Mouse (Mus musculus) neural tube, embryonic 10.5 days (tissue): Measurements from ENCODE around the gene Glt1d1.

Experiments
- DNase-seq: peaks from one replicate; pipeline ENCODE4 v3.0.0-alpha.2; 2017; ENCODE audit warnings: low spot score; ENCODE audit errors: extremely low spot score

Gene Glt1d1

GRCm38 (mm10) chr5:127631671-127632070, 391 bp upstream of the Glt1d1 start:
- no peak for DNase-seq

- DNase-seq = no peak
Observed at GRCm38 (mm10) chr5:127633188-127633587, 1.1 kb downstream of the Glt1d1 start.

- DNase-seq = no peak
Observed at GRCm38 (mm10) chr5:127633666-127634065, 1.6 kb downstream of the Glt1d1 start.

DNA sequence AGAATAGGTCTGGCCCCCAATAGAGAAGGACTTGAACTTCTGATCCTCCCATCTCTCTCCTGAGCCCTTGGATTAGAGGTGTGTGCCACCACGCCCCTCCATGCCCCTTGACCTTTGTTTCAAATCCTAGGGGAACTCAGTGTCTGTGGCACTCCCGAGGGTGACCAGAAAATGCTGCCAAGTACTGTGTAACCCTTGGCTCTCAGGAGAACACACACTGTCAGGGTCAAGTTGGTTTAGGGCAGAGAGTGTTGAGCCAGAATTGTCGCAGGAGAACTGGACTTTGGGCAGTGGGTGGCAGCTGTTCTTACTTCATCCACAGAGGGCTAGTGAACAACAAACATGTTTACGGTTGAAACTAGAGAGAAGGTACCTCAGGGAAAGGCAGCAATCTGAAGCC, 5.6 kb downstream of the Glt1d1 start:
- DNase-seq = no peak

- no peak for DNase-seq
Observed at GRCm38 (mm10) chr5:127638177-127638576, 6.1 kb downstream of the Glt1d1 start.

DNA sequence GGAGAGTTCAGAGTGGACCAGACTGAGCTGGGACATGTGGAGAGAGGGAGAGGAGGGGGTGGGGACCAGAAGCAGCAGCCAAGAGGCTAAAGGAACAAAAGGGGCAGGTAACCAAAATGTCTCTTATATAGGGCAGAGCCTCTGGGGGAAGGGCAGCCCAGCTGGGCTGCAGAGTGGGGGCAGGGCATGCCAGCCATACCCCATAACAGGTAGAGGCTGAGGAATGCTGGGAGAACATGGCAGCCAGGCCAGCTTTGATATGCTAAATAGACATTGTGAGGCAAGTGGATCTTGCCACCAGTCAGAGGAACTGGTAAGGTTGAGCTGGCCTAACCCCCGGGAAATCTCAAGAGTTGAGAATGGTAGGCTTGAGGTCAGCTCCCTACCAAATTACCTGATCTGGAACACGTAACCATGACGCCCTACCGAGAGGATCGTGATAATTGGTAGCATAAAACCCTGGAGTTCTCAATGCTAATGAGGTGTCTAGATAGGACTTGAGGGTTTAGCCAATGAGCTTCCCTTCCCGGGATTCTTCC, 7.1 kb downstream of the Glt1d1 start:
- no peak for DNase-seq

GRCm38 (mm10) chr5:127639635-127640034, 7.6 kb downstream of the Glt1d1 start:
- DNase-seq = no peak

GRCm38 (mm10) chr5:127640359-127640758, 8.3 kb downstream of the Glt1d1 start:
- DNase-seq = no peak

GRCm38 (mm10) chr5:127641185-127641958, 9.3 kb downstream of the Glt1d1 start:
- no peak for DNase-seq

- DNase-seq = peak; percentile 28
Observed at GRCm38 (mm10) chr5:127648046-127648445, 16.0 kb downstream of the Glt1d1 start.

GRCm38 (mm10) chr5:127649077-127649476, 17.0 kb downstream of the Glt1d1 start:
- peak; percentile 18 for DNase-seq

- DNase-seq = no peak
Observed at GRCm38 (mm10) chr5:127658257-127658656, 26.2 kb downstream of the Glt1d1 start.

DNA sequence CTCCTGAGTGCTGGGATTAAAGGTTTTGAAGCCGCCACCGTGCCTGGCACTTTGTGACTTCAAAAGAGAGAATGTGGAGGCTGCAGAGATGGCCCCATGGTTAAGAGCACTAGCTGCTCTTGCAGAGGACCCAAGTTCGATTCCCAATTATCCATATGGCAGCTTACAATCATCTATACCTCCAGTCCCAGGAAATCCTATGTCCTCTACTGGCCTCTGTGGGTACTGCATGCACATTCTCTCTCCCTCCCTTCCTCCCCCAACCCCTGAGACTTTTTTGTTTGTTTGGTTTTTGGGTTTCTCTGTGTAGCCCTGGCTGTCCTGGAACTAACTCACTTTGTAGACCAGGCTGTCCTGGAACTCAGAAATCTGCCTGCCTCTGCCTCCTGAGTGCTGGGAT, 27.2 kb downstream of the Glt1d1 start:
- no peak for DNase-seq

- DNase-seq = no peak
Observed at GRCm38 (mm10) chr5:127660267-127660666, 28.2 kb downstream of the Glt1d1 start.

- DNase-seq = no peak
Observed at GRCm38 (mm10) chr5:127660979-127661378, 28.9 kb downstream of the Glt1d1 start.

DNA sequence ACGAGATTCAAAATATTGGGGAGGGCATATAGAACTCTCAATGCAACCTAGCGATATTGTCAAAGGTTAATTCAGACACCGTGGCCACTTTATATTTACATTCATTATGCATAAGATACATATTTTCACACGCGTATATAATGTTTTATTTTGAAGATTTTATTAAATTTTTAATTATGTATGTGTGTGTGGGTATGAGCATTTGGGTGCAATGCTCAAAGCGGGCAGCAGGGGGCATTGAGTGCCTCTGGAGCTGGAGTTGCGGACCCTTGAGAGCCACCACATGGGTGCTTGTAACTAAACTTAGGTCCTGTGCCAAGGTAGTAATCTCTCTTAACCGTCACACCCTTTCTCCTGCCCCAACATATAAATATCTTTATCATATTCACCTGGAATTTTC, 41.9 kb downstream of the Glt1d1 start:
- DNase-seq = no peak

DNA sequence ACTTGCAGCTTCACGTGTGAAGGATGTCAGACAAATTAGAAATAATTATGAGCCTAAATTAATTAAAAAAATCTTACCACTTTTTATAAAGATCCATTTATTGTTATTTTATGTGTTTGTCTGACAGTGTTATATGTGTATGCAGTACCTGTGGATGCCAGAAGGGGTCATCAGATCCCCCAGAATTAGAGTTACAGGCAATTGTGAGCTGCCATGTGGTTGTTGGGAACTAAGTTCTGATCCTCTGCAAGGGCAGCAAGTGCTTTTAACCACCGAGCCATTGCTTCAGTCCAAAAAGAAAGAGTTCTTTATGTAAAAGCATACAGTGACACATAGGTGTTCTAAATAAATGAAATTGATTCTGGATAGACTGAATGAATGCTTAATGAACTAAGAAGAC, 45.5 kb downstream of the Glt1d1 start:
- DNase-seq = no peak

DNA sequence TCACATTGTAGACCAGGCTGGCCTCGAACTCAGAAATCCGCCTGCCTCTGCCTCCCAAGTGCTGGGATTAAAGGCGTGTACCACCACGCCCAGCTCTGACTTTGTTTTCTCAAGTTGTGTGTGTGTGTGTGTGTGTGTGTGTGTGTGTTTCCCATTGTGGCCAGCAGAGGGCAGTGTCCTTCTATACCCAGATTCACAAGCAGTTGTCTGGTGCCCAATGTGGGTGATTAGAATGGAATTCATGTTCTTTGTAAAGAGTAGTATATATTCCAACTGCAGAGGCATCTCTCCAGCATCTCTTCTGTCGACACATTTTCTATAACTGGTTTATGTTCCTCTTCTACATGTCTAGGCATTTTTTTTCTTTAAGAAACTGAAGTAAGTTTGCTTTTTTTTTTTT, 46.4 kb downstream of the Glt1d1 start:
- no peak for DNase-seq

DNA sequence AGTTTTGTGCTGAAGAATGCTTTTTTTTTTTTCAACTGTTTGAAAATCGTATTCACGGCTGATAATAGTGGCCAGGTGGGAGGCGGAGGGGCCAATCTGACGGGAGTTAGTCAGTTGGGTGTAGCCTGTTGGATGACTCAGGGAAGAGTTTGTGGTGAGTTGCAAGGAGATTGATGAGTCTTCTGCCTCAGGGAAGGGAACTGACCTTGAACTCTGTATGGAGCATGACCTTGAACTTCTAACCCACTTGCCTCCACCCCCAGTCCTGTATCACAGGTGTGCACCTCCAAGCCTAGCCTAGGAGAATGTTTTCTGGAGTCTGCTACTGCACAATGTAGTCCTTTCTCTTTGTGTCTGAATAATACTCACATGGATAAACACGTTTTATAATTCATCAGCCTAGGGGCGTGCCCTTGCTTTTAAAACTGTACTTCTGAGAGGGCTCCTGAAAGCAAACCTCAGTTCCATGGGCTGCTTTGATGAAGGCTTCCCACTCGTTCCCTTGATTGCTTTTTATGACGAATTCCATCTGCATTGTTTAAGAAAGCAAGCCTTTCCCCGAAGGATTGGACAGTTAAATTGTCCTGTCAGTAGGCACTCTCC, 56.6 kb downstream of the Glt1d1 start:
- no peak for DNase-seq

DNA sequence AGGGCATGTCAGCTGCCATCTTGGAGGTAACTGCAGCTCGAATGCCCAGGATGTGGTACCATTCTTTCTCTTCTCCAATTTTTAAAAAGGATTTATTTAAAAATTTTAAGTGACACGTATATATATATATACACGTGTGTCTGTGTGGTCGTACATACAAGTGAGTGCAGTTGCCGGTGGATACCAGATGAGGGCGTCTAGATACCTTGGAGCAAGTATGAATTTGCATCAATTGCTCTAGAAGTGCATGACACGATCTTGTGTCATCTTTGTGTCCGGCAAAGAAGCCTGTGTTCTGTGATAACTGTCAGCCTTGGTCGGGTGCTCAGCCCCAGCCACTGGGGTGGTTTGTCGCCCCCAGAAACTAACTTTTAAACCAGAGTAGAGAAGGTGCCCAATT, 59.0 kb downstream of the Glt1d1 start:
- DNase-seq = no peak

DNA sequence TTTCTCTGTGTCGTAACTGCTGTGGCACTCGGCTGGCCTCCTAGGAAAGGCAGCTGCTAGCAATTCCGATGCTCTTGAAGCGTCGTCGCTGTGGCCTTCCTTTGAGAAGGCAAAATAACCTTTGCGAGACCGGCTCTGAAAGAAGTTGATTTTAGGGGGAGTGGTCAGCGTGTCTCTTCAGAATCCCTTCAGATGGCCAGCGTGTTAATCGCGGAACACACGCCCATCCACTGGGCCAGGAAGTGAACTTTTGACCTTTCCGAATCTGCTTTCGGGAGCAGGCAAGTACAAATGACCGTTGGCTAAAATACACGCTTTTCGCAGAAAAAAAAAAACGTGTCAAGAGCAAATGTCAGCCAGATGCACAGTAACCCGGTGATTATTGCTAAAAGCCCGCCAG, 59.5 kb downstream of the Glt1d1 start:
- DNase-seq = peak; percentile 48

- DNase-seq = no peak
Observed at GRCm38 (mm10) chr5:127695898-127696297, 63.8 kb downstream of the Glt1d1 start.

DNA sequence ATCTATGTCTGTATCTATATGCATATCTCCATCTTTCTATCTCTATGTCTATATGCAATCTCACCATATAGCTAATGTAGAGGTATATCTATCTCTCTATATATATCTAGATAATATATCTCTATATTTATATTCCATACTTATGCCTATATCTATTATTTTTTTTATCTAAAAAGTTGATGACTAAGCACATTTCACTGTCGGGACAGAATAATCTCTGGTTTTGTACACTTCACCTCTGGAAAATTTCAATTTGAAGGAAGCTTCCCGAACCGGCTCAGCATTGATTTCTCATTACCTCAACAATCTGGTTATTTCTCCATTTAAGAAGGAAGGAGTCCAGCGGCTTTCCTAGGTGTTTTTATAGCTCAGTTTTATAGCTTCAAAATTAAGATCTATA, 64.5 kb downstream of the Glt1d1 start:
- no peak for DNase-seq
